ENCODE assay signal across 8 mouse cellular contexts in genomic region chr4:148164461-148164860, GRCm38 (mm10). TPM values are rescaled to one million over a fixed set of nuclear protein-coding genes. Genes with fewer than 3 reads are reported as not detected.
DNase-seq lines count a peak whose midpoint lies in the region; ATAC-seq and TF ChIP-seq lines count a peak whose summit lies in the region.

No protein-coding gene starts in this region.

- in situ Hi-C loops in ES-E14 (cut with MboI; ENCODE audit: low sequenced_read_pairs in 2 of 2, unreplicated experiment in 2 of 2): no loop called here

- TF ChIP-seq EP300 in heart, adult 2 months (IDR thresholded peaks at IDR 0.05; ENCODE audit: insufficient read depth, low read depth, low read length): no peak
- no peak for TF ChIP-seq EP300 in heart, postnatal 0 days (IDR thresholded peaks at IDR 0.05; ENCODE audit: low read depth)

- H3K27me3 ChIP-seq in heart, embryonic 12.5 days (replicated peaks): peaks cover 84% of the 10 kb centered on the region
- peaks cover 7% of the 10 kb centered on the region; the same call in 1 of the 2 replicates for H3K27me3 ChIP-seq in heart, adult 2 months (ENCODE audit: control insufficient read depth, insufficient read depth, low read length)
- H3K27me3 ChIP-seq in heart, postnatal 0 days (ENCODE audit: control insufficient read depth, insufficient read depth, low read length): peaks cover 81% of the 10 kb centered on the region
- H3K27me3 ChIP-seq in midbrain, embryonic 11.5 days (ENCODE audit: control insufficient read depth, insufficient read depth, low read length): peaks cover 66% of the 10 kb centered on the region

- WGBS in heart, embryonic 12.5 days: 4% methylated on average over 16 of the region's 16 CpGs
- 2% methylated on average over 16 of the region's 16 CpGs for WGBS in heart, adult 2 months
- WGBS in heart, postnatal 0 days: 3% methylated on average over 16 of the region's 16 CpGs
- 0% methylated on average over 16 of the region's 16 CpGs for WGBS in midbrain, embryonic 11.5 days

- no peak for TF ChIP-seq POLR2A in heart, adult 2 months (IDR thresholded peaks at IDR 0.05; ENCODE audit: insufficient read depth, low read depth, low read length)

- H3K79me2 ChIP-seq in heart, adult 2 months (replicated peaks; ENCODE audit: control insufficient read depth, insufficient read depth, low read length): no peaks in the 10 kb centered on the region

- no peaks in the 10 kb centered on the region for H3K9me3 ChIP-seq in heart, embryonic 12.5 days (replicated peaks)
- no peaks in the 10 kb centered on the region for H3K9me3 ChIP-seq in ES-E14 (ENCODE audit: control insufficient read depth, insufficient read depth, low read depth, low read length)
- H3K9me3 ChIP-seq in heart, postnatal 0 days (replicated peaks; ENCODE audit: control insufficient read depth, low read length): no peaks in the 10 kb centered on the region
- H3K9me3 ChIP-seq in midbrain, embryonic 11.5 days (ENCODE audit: control insufficient read depth, low read length): no peaks in the 10 kb centered on the region

- ATAC-seq in heart, embryonic 12.5 days (ENCODE audit: insufficient number of reproducible peaks, low FRiP score): no peak
- no peak for ATAC-seq in heart, postnatal 0 days (ENCODE audit: insufficient read depth, low read depth)
- no peak for ATAC-seq in midbrain, embryonic 11.5 days (ENCODE audit: low FRiP score)

- H3K4me1 ChIP-seq in heart, embryonic 12.5 days (replicated peaks): peaks cover 31% of the 10 kb centered on the region
- H3K4me1 ChIP-seq in heart, adult 2 months (ENCODE audit: control insufficient read depth, insufficient read depth, low read length): no peaks in the 10 kb centered on the region
- peaks cover 0 to 19% of the 10 kb centered on the region in 2 experiments; a peak in 2 of 4 replicates for H3K4me1 ChIP-seq in ES-E14 (ENCODE audit: control insufficient read depth in 2 of 2, insufficient read depth in 2 of 2, low read length in 2 of 2, poor library complexity in 1 of 2)
- H3K4me1 ChIP-seq in heart, postnatal 0 days (ENCODE audit: control insufficient read depth, insufficient read depth): peaks cover 4% of the 10 kb centered on the region; the same call in 1 of the 2 replicates
- H3K4me1 ChIP-seq in midbrain, embryonic 11.5 days (ENCODE audit: control insufficient read depth, insufficient read depth, low read length): peaks cover 20% of the 10 kb centered on the region

- no peaks in the 10 kb centered on the region for H3K36me3 ChIP-seq in heart, embryonic 12.5 days
- no peaks in the 10 kb centered on the region for H3K36me3 ChIP-seq in heart, adult 2 months (ENCODE audit: control insufficient read depth, insufficient read depth, low read length)
- no peaks in the 10 kb centered on the region for H3K36me3 ChIP-seq in ES-E14 (ENCODE audit: control insufficient read depth, insufficient read depth, low read length, poor library complexity, severe bottlenecking)
- H3K36me3 ChIP-seq in heart, postnatal 0 days (replicated peaks; ENCODE audit: control insufficient read depth, insufficient read depth, low read length): no peaks in the 10 kb centered on the region
- H3K36me3 ChIP-seq in midbrain, embryonic 11.5 days (ENCODE audit: control insufficient read depth, insufficient read depth, low read length): no peaks in the 10 kb centered on the region

- H3K4me3 ChIP-seq in heart, embryonic 12.5 days: peak overlapping the region; percentile 45
- no peak overlapping the region; the same call in 1 of the 2 replicates for H3K4me3 ChIP-seq in heart, adult 2 months
- H3K4me3 ChIP-seq in ES-E14 (ENCODE audit: insufficient read depth in 1 of 2, low read depth in 1 of 2, low read length in 2 of 2, poor library complexity in 1 of 2, severe bottlenecking in 1 of 2): peak overlapping the region; percentile 44 to 56; a peak in 2 of 4 replicates
- H3K4me3 ChIP-seq in heart, postnatal 0 days (ENCODE audit: low read depth, low read length): peak overlapping the region; percentile 39
- peak overlapping the region; percentile 22; the same call in 1 of the 2 replicates for H3K4me3 ChIP-seq in midbrain, embryonic 11.5 days (ENCODE audit: low read depth, low read length)

- H3K9ac ChIP-seq in heart, embryonic 12.5 days: no peak overlapping the region
- no peak overlapping the region for H3K9ac ChIP-seq in heart, adult 2 months (ENCODE audit: low read depth, low read length)
- no peak overlapping the region for H3K9ac ChIP-seq in ES-E14 (ENCODE audit: insufficient read depth, low read depth, low read length, poor library complexity, severe bottlenecking)
- H3K9ac ChIP-seq in heart, postnatal 0 days (replicated peaks; ENCODE audit: low read depth, low read length): no peak overlapping the region
- H3K9ac ChIP-seq in midbrain, embryonic 11.5 days (ENCODE audit: low read length): no peak overlapping the region

- intact Hi-C loops in heart, adult 2 months (cut with DNase I): loop anchor here (1.0 kb wide), 1 partner anchor 24 kb away; no protein-coding TSS in a partner anchor

- peak overlapping the region; percentile 71 for H3K4me2 ChIP-seq in heart, embryonic 12.5 days
- peak overlapping the region; percentile 64; the same call in 1 of the 2 replicates for H3K4me2 ChIP-seq in heart, postnatal 0 days (ENCODE audit: low read depth, low read length)
- H3K4me2 ChIP-seq in midbrain, embryonic 11.5 days: peak overlapping the region; percentile 46

- TF ChIP-seq CTCF in heart, adult 2 months (IDR thresholded peaks at IDR 0.05): no peak
- TF ChIP-seq CTCF in heart, postnatal 0 days (IDR thresholded peaks at IDR 0.05; ENCODE audit: low read depth): no peak

- no peak for DNase-seq in heart, adult 2 months
- DNase-seq in ES-E14 (ENCODE audit: low read depth, low spot score): no peak
- DNase-seq in heart, postnatal 0 days (ENCODE audit: low spot score): no peak
- DNase-seq in midbrain, embryonic 11.5 days (ENCODE audit: low spot score, missing footprints): no peak
- no peak for DNase-seq in frontal cortex, adult 2 months (ENCODE audit: extremely low spot score in 1 of 2, low spot score in 1 of 2)
- no peak for DNase-seq in cerebellum, postnatal 4 days (ENCODE audit: low spot score in 2 of 2)
- DNase-seq in urinary bladder, postnatal 36 days (ENCODE audit: low spot score in 2 of 2): no peak

- H3K27ac ChIP-seq in heart, embryonic 12.5 days (ENCODE audit: poor library complexity, severe bottlenecking): no peak overlapping the region
- no peak overlapping the region for H3K27ac ChIP-seq in heart, adult 2 months
- no peak overlapping the region for H3K27ac ChIP-seq in ES-E14 (ENCODE audit: insufficient read depth, low read depth, low read length, poor library complexity, severe bottlenecking)
- H3K27ac ChIP-seq in heart, postnatal 0 days (ENCODE audit: low read depth): no peak overlapping the region
- no peak overlapping the region for H3K27ac ChIP-seq in midbrain, embryonic 11.5 days (ENCODE audit: low read depth, low read length)

RNA-seq across cellular contexts. Expression of gene Fbxo2, which starts 4.0 kb away (rescaled TPM):
- polyA plus RNA-seq in heart, embryonic 12.5 days (2016; fragmentation: Nextera tagmentation; extraction: Ambion mirVana): 0.70 and 0.92 TPM in 2 replicates
- under 1 TPM in 1 of 2 experiments, not detected in 1; 0.31 TPM for total RNA-seq in heart, adult 2 months (2021)
- 0.47 and 0.59 TPM in 2 replicates for polyA plus RNA-seq in heart, adult 2 months (2012; rRNA removed)
- total RNA-seq in ES-E14 (2012; rRNA removed): 16.5 and 23.7 TPM in 2 replicates
- total RNA-seq in heart, postnatal 0 days (2014; rRNA removed; ENCODE audit: low replicate concordance): not detected in 2 replicates
- polyA plus RNA-seq in heart, postnatal 0 days (2015; fragmentation: Nextera tagmentation; extraction: Ambion mirVana): 0.11 and 0.12 TPM in 2 replicates
- 0.58 and 1.1 TPM in 2 replicates for polyA plus RNA-seq in midbrain, embryonic 11.5 days (2014; fragmentation: Nextera tagmentation; extraction: Ambion mirVana)
- 105 and 116 TPM in 2 replicates for polyA plus RNA-seq in frontal cortex, adult 2 months (2012; rRNA removed)

RNA-seq across cellular contexts. Expression of gene Fbxo44, which starts 4.2 kb away (rescaled TPM):
- 24.9 and 25.1 TPM in 2 replicates for polyA plus RNA-seq in heart, embryonic 12.5 days (2016; fragmentation: Nextera tagmentation; extraction: Ambion mirVana)
- total RNA-seq in heart, adult 2 months (2021): 10 to 100 TPM; 19.7 to 26.7 TPM
- polyA plus RNA-seq in heart, adult 2 months (2012; rRNA removed): 18.7 and 35.0 TPM in 2 replicates
- total RNA-seq in ES-E14 (2012; rRNA removed): 5.1 and 11.0 TPM in 2 replicates
- 77.4 and 88.4 TPM in 2 replicates for total RNA-seq in heart, postnatal 0 days (2014; rRNA removed; ENCODE audit: low replicate concordance)
- 32.1 and 35.6 TPM in 2 replicates for polyA plus RNA-seq in heart, postnatal 0 days (2015; fragmentation: Nextera tagmentation; extraction: Ambion mirVana)
- polyA plus RNA-seq in midbrain, embryonic 11.5 days (2014; fragmentation: Nextera tagmentation; extraction: Ambion mirVana): 65.3 and 71.4 TPM in 2 replicates
- 206 and 213 TPM in 2 replicates for polyA plus RNA-seq in frontal cortex, adult 2 months (2012; rRNA removed)

RNA-seq across cellular contexts. Expression of gene Fbxo6, which starts 12.5 kb away (rescaled TPM):
- polyA plus RNA-seq in heart, embryonic 12.5 days (2016; fragmentation: Nextera tagmentation; extraction: Ambion mirVana): 20.2 and 22.9 TPM in 2 replicates
- 10 to 100 TPM; 36.0 to 39.3 TPM for total RNA-seq in heart, adult 2 months (2021)
- polyA plus RNA-seq in heart, adult 2 months (2012; rRNA removed): 68.4 and 68.6 TPM in 2 replicates
- total RNA-seq in ES-E14 (2012; rRNA removed): 43.8 and 49.4 TPM in 2 replicates
- 84.6 and 86.0 TPM in 2 replicates for total RNA-seq in heart, postnatal 0 days (2014; rRNA removed; ENCODE audit: low replicate concordance)
- 31.6 and 35.4 TPM in 2 replicates for polyA plus RNA-seq in heart, postnatal 0 days (2015; fragmentation: Nextera tagmentation; extraction: Ambion mirVana)
- polyA plus RNA-seq in midbrain, embryonic 11.5 days (2014; fragmentation: Nextera tagmentation; extraction: Ambion mirVana): 13.1 and 14.2 TPM in 2 replicates
- 33.9 and 40.0 TPM in 2 replicates for polyA plus RNA-seq in frontal cortex, adult 2 months (2012; rRNA removed)

RNA-seq across cellular contexts. Expression of gene Draxin, which starts 34.0 kb away (rescaled TPM):
- 0.05 and 0.08 TPM in 2 replicates for polyA plus RNA-seq in heart, embryonic 12.5 days (2016; fragmentation: Nextera tagmentation; extraction: Ambion mirVana)
- total RNA-seq in heart, adult 2 months (2021): under 1 TPM in 1 of 2 experiments, not detected in 1; 0.41 TPM
- polyA plus RNA-seq in heart, adult 2 months (2012; rRNA removed): 0.29 and 0.32 TPM in 2 replicates
- total RNA-seq in ES-E14 (2012; rRNA removed): 0.76 and 1.3 TPM in 2 replicates
- total RNA-seq in heart, postnatal 0 days (2014; rRNA removed; ENCODE audit: low replicate concordance): not detected in 2 replicates
- polyA plus RNA-seq in heart, postnatal 0 days (2015; fragmentation: Nextera tagmentation; extraction: Ambion mirVana): 0.01 and 0.03 TPM in 2 replicates
- polyA plus RNA-seq in midbrain, embryonic 11.5 days (2014; fragmentation: Nextera tagmentation; extraction: Ambion mirVana): 11.5 and 12.7 TPM in 2 replicates
- polyA plus RNA-seq in frontal cortex, adult 2 months (2012; rRNA removed): 0.97 and 1.2 TPM in 2 replicates

RNA-seq across cellular contexts. Expression of gene Mad2l2, which starts 34.3 kb away (rescaled TPM):
- 36.6 and 39.3 TPM in 2 replicates for polyA plus RNA-seq in heart, embryonic 12.5 days (2016; fragmentation: Nextera tagmentation; extraction: Ambion mirVana)
- total RNA-seq in heart, adult 2 months (2021): 10 to 100 TPM; 11.0 to 13.8 TPM
- polyA plus RNA-seq in heart, adult 2 months (2012; rRNA removed): 21.9 and 23.6 TPM in 2 replicates
- 34.0 and 54.5 TPM in 2 replicates for total RNA-seq in ES-E14 (2012; rRNA removed)
- 6.1 and 6.7 TPM in 2 replicates for total RNA-seq in heart, postnatal 0 days (2014; rRNA removed; ENCODE audit: low replicate concordance)
- 36.2 and 40.1 TPM in 2 replicates for polyA plus RNA-seq in heart, postnatal 0 days (2015; fragmentation: Nextera tagmentation; extraction: Ambion mirVana)
- 82.7 and 83.6 TPM in 2 replicates for polyA plus RNA-seq in midbrain, embryonic 11.5 days (2014; fragmentation: Nextera tagmentation; extraction: Ambion mirVana)
- polyA plus RNA-seq in frontal cortex, adult 2 months (2012; rRNA removed): 24.8 and 27.8 TPM in 2 replicates

Comparison
In these comparisons a context has a peak if more than half of its experiments do, and no peak if none do; other contexts are left out.
1. RNA of gene Fbxo2, which starts 4.0 kb away (polyA plus RNA-seq): 105 to 116 TPM in frontal cortex, adult 2 months; 0.58 to 1.1 TPM in midbrain, embryonic 11.5 days, 0.70 to 0.92 TPM in heart, embryonic 12.5 days, 0.47 to 0.59 TPM in heart, adult 2 months and 0.11 to 0.12 TPM in heart, postnatal 0 days; every median in the first group is over 10 times any median in the second.
2. Peak in every context shown above with its lines, with median percentiles within 50 percentile points of each other: H3K4me2 ChIP-seq.